Mouse (Mus musculus) ES-Bruce4 (cell line): Measurements from ENCODE around the gene Spg11.

Experiments
- CTCF ChIP-seq: IDR thresholded peaks from one replicate; pipeline ENCODE4 v1.8.1; 2011; ENCODE audit warnings: low read depth, low read length
- POLR2A ChIP-seq: IDR thresholded peaks from one replicate; pipeline ENCODE4 v1.8.1; 2011; ENCODE audit warnings: low read length; ENCODE audit not compliant: insufficient read depth

DNA sequence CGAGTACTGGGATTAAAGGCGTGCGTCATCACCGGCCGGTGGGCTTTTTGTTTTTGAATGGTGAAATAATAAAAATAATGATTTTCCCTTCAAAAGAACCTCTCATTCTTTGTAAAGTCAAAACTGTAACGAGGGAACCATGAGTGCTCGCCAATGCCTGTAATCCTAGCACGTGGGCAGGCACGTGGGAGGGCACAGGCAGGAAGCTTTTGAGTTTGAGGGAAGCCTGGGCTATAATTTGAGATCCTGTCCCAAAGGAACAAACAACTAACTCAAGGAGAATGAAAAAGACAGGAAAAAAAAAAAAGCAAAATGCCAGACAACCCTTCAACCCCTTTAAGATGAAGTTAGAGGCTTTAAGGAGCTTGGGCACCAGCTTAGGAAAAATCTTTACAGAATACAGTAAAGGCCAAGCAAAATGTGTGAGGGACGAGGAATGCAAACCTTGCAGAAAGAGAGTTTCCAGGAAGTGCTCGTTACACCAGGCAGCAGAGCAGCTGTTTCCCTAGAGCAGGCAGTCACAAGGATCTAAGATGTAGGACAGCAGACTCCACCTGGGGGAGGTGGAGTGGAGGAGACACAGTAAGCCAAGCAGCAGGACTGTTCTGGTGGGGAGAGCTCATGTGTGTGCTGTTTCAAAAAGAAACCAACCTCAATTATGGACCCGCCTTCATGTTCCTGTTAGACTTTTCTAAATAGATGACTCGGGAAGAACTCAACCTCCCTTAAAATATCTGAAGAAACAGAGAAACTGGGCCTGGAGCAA, 45.4 kb upstream of the Spg11 start:
- no peak for TF ChIP-seq CTCF
- TF ChIP-seq POLR2A = no peak
